Mouse (Mus musculus): Measurements from ENCODE around the gene Cutal.

The Cutal gene

DNA sequence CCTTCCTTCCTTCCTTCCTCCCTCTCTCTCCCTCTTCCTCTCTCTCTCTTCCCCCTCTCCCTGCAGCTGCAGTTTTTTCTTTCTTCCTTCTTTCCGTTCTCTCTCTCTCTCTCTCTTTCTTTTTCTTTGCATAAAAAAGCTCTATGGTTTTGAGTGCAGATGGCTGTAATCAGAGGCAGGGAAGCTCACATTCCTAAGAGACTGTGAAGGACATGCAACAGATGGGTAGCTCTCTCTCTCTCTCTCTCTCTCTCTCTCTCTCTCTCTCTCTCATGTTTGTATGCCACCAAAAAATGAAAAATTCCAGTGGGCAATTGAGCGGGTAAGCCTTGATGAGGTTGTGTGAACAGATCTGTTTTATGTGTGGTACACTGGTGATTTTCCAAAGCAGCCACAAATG, 10.0 kb downstream of the Cutal start:
- DNase-seq (ENCODE audit: low spot score), result no peak

GRCm38 (mm10) chr2:34893950-34894349, 19.8 kb downstream of the Cutal start:
- no peak for DNase-seq (ENCODE audit: low spot score)

DNA sequence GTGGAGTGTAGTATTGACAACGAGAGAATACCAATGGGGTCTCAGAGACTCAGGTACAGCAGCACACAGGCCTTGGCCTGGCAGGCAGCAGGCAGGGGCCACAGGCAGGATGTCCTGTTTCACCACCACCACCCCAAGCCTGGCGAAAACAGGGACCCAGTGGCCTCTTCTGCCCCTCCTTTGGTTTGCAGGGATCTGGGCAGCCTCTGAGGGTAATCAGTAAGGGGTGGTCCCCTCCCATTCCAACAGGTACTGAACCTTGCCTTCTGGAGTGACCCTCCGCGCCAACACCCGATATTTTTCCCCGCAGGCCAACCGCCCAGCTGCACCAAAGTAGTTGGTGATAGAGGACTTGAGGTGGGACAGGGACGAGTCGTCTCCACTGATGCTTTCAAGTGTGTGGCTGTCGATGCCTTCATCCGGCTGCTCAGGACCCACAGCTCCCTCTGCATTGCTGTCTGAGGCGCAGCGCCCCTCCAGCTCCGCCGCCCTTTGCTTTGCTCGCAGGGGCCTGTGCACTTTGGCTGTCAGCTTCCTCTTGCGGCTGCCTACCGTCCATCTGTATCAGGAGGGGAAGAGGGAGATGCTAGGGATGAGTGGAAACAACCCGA, 21.4 kb downstream of the Cutal start:
- no peak for DNase-seq (ENCODE audit: low spot score)

DNA sequence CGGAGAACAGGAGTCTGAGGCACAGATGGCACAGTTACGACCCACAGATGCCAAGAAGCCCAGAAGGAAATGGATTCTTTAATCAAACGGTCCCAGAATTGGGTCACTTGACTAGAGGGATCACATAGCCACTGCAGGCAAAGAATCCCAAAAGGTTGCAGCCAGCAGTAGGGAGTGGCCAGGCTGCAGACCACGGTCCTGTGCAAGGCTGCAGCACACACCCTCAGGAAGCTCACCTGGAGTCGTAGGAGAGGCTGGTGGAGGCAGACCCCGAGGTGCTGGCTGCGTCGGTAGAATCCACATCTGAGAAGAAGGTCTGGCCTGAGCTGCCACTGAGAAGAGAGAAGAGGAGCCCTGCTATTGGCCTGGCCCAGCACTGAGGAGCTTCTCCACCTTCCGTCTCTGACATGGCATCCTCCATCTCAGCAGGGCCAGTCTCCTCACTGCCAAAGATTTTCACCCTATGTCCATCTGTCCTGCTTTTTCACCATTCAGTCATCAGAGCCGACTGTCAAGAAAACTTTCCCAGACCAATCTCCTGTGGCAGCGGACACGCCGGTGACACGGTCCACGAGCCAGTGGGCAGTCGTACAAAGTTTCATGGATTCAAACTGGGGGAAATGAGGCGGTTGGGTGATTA, 22.7 kb downstream of the Cutal start:
- DNase-seq (ENCODE audit: low spot score), result no peak

GRCm38 (mm10) chr2:34897820-34898219, 23.6 kb downstream of the Cutal start:
- no peak for DNase-seq (ENCODE audit: low spot score)

- no peak for DNase-seq (ENCODE audit: low spot score)
Measured at GRCm38 (mm10) chr2:34899682-34900081, 25.5 kb downstream of the Cutal start.

DNA sequence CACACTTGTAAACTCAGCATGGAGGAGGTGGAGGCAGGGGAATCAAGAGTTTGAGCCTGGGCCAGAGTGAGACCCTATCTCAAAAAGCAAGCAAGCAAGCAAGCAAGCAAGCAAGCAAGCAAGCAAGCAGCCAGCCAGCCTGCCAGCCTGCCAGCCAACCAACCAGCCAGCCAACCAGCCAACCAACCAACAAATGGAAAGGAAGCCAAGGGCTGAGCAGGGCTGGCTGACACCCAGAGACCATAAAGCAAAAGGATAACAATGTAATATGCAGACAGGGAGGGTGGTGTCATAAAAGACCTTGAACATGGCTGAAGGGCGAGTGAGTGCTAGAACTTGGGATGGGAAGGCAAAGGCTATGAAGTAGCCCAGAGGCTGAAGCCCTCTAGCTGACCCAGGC, 26.2 kb downstream of the Cutal start:
- DNase-seq (ENCODE audit: low spot score), result no peak

- DNase-seq (ENCODE audit: low spot score), result no peak
Measured at GRCm38 (mm10) chr2:34901726-34902125, 27.5 kb downstream of the Cutal start.

DNA sequence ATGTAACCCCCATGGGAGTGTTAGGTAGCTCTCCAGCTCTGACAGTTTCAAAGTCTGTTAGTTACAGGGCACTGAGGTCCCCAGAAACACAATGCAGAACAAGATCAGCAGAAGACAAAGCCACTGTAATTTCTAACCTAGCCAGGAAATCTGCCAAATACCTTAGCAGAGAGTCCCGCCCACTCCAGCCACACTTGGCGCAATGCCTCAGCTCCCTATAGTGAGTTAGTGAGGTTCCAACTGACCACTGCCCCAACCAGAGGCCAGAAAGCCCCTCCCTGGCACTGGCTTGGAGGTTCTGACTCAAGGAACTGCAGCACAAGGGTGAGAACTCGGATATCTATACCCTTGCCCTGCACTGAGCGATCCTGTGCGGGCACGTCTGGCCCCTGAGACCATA, 28.5 kb downstream of the Cutal start:
- no peak for DNase-seq (ENCODE audit: low spot score)

- DNase-seq (ENCODE audit: low spot score), result no peak
Measured at GRCm38 (mm10) chr2:34903191-34903590, 29.0 kb downstream of the Cutal start.

DNA sequence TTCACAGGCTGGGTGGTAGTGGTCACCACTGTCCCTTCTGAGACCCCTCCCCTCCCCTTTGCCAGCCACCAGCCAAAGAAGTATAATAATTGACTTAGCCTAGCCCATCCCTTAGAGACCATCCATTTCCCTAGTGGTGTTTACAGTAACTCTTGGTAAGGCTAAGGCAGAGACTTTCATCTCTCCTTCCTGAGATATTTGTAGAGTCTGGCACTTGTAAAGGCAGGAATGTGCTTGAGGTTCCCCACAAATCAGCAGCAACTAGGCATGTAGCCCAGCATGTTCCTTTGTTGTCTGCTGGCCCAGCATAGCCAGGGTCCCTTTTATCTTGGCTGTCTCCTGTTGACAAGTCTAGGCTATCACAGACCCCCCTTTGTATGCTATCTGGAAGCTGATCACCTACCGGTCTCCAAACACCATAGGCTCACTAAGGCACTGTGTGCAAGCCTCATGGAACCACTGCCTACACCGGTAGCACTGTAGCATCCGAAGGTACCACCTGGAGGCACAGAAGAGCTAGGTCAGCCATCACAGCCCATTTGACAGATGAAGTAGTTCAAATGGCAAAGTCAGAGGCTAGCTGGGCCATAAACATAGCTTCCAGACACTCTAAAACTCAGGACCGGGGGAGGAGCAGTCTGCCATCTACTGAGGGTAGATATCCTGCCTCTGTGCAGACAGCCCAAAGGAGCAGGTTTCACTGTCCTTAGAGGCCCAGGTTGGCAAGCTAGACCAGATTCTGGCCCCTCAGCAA, 29.6 kb downstream of the Cutal start:
- DNase-seq (ENCODE audit: low spot score), result no peak

GRCm38 (mm10) chr2:34904849-34905542, 30.8 kb downstream of the Cutal start:
- peak; percentile 99 for DNase-seq (ENCODE audit: low spot score)

GRCm38 (mm10) chr2:34906426-34906825, 32.2 kb downstream of the Cutal start:
- DNase-seq (ENCODE audit: low spot score), result no peak

DNA sequence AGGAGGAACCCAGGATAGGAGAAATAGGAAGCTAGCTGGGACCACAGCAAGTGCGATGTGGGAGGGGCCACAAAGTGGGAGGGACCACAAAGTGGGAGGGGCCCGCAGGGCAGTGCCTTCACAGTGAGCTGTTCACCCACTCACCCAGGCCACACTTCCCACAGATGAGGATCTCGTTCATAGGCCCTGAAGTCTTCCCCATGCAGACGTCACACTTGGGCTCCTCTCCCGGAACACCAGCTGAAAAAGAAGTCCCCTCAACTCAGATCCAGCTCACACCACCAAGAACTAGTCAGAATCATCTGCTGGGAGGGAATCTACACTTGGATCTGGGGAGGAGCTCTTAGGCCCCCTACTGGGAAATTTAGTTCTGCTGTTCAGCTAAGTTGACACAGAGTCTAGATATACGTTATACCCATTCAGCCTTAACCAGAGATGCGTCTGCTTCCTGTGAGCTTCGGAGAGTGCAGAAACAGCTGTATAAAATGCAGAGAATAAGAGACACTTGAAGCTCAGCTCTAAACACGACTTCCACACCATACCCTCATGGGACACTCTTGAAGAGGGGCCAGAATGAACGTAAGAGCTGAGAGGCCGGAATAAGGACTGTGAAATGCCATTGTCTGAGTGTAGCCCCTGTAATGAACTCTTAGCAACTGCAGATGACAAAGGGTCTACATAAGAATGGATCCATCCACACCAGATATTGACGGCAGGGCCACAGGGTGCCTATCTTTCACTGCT, 32.8 kb downstream of the Cutal start:
- no peak for DNase-seq (ENCODE audit: low spot score)

- no peak for DNase-seq (ENCODE audit: low spot score)
Measured at GRCm38 (mm10) chr2:34909719-34910118, 35.5 kb downstream of the Cutal start.

DNA sequence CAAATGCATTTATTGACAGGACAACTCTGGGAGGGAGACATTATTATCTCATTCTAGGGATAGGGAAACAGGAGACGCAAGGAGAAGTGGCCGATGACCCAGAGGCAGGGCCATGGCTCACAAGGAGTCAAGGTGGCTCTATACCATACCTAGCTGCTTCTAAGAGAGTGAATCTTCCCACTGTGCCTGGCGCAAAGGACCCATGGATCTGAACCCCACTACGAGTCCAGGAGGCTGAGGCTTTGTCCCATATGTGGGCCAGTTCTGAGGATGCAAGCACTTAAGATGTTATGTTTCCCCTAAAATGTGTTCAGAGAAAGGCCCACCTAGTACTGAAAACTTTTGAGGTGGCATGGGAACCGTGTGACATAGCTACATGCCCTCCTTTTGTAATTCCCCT, 37.7 kb downstream of the Cutal start:
- no peak for DNase-seq (ENCODE audit: low spot score)

- DNase-seq (ENCODE audit: low spot score), result no peak
Measured at GRCm38 (mm10) chr2:34912613-34913012, 38.4 kb downstream of the Cutal start.

- DNase-seq (ENCODE audit: low spot score), result no peak
Measured at GRCm38 (mm10) chr2:34913218-34914068, 39.2 kb downstream of the Cutal start, which contains the start of gene Phf19. TSS of gene Phf19 (minus strand) at chr2:34914026.

GRCm38 (mm10) chr2:34914069-34914822, 40.0 kb downstream of the Cutal start:
- no peak for DNase-seq (ENCODE audit: low spot score)

DNA sequence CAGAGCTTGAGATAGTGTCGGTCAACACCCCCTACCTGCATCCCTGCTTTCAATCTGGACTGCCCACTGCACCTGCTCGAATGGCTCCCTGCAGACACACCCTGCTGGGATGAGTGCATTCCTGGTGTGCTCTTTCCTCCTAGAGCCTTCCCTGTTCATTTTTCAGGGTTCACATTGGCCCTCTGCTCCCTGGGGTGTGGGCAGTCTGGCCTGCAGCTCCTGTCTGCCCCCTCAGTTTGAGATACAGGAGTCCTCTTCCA, 40.6 kb downstream of the Cutal start:
- no peak for DNase-seq (ENCODE audit: low spot score)

- no peak for DNase-seq (ENCODE audit: low spot score)
Measured at GRCm38 (mm10) chr2:34915103-34915502, 40.9 kb downstream of the Cutal start.
